Mouse (Mus musculus) brain, embryonic 18.5 days (tissue): ENCODE measurements around the gene Scnn1g.
A peak's percentile ranks its signal among the peaks of the same experiment; 100 is the strongest.

Experiments used
- DNase-seq: peaks from one replicate; pipeline ENCODE4 v3.0.0-alpha.2; 2012; ENCODE audit warnings: low read depth, low spot score

Gene Scnn1g

GRCm38 (mm10) chr7:121734171-121734831 lies at the start of gene Scnn1g:
Scnn1g (plus strand) TSS chr7:121734479.
- peak; percentile 47 for DNase-seq

- no peak for DNase-seq
These were observed 48.9 kb upstream of the Scnn1g start for GRCm38 (mm10) chr7:121685140-121685984.

GRCm38 (mm10) chr7:121689338-121689737 lies 44.9 kb upstream of the Scnn1g start:
- no peak for DNase-seq

- no peak for DNase-seq
These were observed 42.5 kb upstream of the Scnn1g start for GRCm38 (mm10) chr7:121691803-121692202.

DNA sequence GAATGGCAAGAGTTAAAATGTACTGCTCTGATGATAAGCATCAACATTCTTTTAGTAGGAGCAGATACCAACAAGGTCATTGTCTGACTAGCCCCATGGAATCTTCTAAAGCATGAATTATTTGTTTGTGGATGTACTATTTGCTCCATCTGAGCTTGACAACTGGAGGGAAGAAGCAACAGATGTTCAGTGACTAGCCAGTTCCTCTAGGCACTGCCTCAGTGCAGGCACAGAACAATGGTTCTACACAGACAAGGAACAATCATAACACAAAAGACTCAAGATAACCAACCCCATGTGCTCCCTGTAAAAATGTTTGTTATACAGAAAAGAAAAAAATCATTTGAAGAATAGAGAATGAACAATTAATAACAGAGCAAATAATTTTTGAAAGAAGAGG lies 37.1 kb upstream of the Scnn1g start:
- DNase-seq: no peak

DNA sequence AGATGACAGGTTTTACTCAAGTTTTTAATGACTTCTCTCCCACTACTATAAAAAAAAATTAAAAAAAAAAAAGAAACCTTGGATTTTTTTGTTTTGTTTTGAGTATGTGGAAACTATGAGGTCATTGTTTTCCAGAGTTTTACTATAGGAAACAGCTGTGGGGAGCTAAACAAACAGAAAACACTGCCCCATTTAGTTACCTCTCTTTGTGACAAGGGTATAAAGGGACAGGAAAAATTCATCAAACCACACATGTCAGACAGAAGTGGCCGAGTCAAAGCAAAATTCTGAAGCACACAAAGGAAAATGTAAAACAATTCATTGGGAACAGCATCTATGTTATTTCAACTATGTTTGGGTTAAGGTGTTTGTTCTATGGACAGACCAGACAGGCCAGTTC lies 36.7 kb upstream of the Scnn1g start:
- DNase-seq: no peak

DNA sequence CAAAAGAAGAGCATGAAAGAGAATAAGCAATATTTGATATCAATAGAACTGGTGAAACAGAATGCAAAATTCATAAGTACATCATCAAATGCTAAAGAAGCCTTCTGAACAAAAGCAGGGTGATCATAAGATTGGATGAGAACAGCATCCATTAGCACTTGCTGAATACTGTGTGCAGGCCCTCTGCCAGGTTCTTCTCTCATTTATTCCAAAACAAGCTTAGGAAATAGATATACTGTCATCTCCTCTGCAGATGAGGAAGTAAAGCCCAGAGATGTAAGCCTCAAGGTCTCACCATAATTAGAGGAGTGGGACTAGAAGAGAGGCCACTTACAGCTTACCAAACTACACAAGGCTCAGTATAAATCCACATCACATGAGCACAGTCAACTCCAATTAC lies 35.1 kb upstream of the Scnn1g start:
- DNase-seq: no peak

DNA sequence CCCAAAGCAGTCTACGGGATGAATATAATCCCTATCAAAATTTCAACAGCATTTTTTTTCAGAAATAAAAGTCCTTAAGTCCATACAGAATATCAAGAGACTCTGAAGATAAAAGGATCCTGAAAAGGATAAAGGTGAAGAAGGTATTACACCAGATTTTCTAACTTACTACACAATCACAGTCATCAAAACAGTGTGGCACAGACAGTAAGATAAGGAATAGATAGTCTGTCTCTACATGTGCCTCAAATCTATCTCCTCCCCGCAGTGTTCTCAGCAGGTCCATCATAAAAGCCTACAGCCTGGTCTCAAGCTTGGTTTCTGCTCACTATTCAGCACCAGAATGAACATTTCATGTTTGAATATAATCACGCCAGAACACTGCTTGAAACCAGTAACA lies 33.8 kb upstream of the Scnn1g start:
- no peak for DNase-seq

- no peak for DNase-seq
These were observed 32.3 kb upstream of the Scnn1g start for GRCm38 (mm10) chr7:121701983-121702382.

DNA sequence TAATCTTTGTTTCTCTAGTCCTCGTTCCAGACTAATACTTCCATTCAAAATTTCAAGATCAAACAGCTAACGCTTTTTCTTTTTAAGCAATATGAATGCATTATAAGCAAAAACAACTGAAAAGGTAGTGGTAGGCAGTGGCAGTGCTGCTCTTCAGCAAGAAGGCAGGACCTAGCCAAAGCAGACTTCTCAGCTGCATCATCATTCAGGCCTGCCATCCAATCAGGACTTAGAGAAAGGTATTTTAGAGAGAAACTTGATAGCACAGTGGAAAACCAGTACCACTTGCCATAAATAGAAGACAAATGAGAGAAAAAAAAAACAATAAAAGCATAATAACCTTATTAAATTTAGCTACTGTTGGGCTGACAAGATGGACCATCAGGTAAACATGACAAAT lies 29.2 kb upstream of the Scnn1g start:
- no peak for DNase-seq

DNA sequence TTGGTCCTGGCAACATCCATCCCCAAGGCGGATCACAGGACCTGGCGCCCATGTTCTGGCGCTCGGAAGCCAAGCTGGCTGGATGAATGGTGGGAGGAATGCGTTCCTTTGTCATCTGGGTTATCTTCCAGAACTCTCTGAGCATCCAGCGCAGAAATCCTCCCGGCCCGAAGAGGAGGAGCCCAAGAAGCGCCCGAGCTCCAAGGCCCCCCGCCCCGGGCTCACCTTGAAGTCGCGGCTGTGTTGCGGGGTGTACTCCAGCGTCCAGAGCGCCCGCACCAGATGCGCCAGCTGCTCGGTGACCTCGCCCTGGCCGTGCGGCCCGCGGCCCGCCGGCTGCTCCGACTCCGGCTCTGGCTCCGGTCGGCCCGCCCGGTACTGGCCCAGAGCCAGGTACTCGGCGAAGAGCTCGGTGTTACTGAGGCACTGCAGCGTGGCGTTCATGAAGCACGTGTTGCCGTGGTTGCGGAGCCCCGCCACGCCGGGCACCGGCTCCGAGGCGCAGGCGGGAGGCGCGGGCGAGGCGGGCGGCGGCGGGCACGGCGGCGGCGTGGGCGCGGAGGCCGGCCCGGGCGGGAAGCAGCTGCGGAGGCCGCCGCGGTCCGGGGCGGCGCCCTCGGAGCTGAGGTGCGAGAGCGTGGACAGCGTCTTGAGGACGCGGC lies 27.7 kb upstream of the Scnn1g start:
- DNase-seq: no peak

DNA sequence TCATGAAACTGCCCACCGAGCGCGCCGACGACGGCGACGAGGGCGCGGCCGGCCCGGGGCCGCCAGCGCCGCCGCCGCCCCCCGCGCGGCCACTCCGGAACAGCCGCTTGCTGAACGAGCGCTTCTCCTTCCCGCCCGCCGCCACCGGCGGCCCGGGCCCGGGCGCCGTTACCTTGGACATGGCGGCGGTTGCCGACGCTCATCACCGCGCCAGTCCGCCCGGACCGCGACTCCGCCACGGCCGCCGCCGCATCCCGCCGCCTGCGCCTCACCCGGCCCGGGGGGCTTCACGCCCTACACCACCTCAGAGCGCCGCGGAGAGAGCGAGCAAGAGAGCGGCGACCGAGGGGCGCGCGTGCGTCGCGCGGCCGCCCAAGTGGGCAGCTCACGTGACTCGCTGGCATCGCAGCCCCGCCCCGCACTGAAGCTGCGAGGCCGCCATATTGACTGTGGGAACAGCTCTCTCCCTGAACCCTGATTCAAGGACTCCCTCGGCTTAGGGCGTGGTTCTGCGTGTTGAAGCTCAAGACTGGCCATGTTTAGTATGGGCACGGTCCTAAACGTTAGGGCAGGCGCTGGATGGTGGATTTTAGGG lies 27.1 kb upstream of the Scnn1g start, which contains the start of gene Usp31:
Usp31 (minus strand) TSS at position 181 of the 595 bp plus-strand sequence.
- peak; percentile 96 for DNase-seq

- DNase-seq: no peak
These were observed 23.1 kb upstream of the Scnn1g start for GRCm38 (mm10) chr7:121711171-121711570.

- DNase-seq: no peak
These were observed 17.2 kb upstream of the Scnn1g start for GRCm38 (mm10) chr7:121717031-121717430.

DNA sequence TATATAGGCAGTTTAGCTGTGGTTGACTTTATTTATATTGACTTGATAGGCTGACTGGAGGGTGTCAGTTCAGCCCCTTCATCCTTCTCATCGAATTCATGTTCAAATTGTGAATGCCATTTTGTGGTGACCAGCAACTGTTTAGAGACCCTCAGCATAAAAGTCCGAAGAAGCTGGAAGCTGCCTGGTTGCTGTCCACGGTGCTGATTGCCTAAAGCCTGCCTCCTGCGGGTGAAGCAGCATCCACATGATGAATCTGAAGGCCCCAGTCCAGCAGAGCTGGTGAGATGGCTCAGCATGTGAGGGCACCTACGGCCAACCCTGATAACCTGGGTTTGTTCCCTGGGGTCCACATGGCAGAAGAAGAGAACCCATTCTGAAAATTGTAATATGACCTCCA lies 4.1 kb upstream of the Scnn1g start:
- no peak for DNase-seq

DNA sequence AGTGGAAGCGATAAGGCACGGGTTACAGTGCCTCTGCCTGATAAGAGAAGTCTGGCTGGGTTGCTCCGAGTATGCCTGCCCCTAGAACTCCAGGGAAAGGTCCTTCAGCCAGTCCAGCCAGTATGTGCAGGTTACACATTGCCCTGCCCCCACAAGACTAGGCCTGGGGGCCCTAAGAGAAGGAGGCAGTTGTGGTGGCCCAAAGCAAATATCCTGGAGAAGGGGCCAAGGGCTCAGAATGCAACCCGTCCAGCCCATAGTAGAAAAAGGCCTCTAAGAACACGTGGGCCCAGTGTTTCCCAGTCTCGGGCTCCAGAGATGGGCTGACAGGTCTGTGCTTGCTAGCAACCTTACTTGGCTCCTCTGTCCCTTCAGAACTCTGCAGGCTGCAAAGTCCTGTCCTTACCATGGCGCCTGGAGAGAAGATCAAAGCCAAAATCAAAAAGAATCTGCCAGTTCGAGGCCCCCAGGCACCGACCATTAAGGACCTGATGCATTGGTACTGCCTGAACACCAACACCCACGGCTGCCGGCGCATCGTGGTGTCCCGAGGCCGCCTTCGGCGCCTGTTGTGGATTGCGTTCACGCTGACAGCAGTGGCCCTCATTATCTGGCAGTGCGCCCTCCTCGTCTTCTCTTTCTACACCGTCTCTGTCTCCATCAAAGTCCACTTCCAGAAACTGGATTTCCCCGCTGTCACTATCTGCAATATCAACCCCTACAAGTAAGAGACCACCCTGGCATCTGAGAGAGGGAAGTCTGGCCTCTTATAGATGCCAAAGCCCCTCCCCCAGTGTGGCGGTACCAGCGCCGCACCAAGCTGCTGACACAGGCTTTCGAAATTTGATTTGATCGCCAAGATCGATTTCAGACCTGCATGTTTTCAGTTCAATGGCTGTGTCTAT lies 3.5 kb downstream of the Scnn1g start:
- no peak for DNase-seq

DNA sequence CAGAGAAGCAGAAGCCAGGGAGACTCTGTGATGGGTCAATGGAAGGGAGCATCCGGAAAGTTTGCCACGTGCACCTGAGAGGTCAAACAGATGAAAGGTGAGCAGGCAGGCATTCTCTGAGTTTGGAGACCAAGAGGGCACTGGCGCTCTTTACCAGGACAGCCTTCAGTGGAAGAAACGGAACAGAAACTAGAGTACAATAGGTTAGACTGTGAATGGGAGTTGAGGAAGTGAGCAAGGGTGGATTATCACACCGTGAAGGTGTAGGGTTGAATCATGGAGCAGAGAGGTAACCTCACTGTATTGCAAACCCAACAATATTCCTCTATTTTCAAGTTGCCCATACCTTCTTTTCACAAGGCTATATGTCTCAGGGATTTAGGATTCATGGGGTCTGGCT lies 16.0 kb downstream of the Scnn1g start:
- DNase-seq: no peak

GRCm38 (mm10) chr7:121754748-121755147 lies 20.5 kb downstream of the Scnn1g start:
- DNase-seq: no peak

GRCm38 (mm10) chr7:121763328-121763727 lies 29.0 kb downstream of the Scnn1g start:
- no peak for DNase-seq

DNA sequence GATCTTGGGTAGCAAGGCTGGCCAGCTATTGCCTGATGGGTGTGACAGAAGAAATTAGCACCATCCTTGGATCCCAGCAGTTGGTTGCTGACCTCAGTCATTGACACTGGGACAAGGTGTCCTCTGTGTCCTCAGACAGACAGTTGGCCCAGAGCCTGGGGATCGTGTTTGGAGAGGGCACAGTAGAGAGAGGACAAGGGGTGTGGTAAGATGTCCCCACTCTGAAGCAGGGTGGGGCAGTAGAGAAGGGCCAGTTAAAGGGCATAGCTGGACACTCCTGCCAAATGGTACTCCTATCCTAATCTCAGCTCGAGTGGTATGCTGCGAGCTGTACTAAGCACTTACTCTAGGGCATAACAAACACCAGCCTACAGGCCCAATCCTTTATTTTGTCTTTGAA lies 33.6 kb downstream of the Scnn1g start:
- DNase-seq: no peak

DNA sequence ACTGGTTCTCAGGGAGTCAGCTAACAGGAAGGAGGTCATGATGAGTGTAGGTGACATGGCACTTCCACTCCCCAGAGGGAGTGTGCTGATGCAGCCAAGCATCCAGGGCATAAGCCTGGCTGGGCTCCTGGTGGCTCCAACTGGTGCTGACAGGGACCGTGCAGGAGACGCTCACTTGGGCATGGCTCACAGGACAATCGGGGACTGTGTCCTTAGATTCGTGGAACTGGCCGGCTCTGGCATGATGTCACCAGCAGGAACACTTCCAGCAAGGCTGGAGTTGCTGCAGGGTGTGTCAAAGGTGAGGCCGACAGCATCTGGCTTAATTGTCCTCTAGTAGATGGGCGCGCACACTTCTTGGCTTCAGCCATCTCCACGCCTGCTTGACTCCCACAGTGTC lies 34.7 kb downstream of the Scnn1g start:
- no peak for DNase-seq
